Mouse (Mus musculus) ovary, adult 18-20 months (tissue): Measurements from ENCODE around the gene Celsr3.

Experiments
- DNase-seq: peaks from one replicate; pipeline ENCODE4 v3.0.0; 2022; ENCODE audit warnings: low spot score, mixed read lengths

Gene Celsr3

DNA sequence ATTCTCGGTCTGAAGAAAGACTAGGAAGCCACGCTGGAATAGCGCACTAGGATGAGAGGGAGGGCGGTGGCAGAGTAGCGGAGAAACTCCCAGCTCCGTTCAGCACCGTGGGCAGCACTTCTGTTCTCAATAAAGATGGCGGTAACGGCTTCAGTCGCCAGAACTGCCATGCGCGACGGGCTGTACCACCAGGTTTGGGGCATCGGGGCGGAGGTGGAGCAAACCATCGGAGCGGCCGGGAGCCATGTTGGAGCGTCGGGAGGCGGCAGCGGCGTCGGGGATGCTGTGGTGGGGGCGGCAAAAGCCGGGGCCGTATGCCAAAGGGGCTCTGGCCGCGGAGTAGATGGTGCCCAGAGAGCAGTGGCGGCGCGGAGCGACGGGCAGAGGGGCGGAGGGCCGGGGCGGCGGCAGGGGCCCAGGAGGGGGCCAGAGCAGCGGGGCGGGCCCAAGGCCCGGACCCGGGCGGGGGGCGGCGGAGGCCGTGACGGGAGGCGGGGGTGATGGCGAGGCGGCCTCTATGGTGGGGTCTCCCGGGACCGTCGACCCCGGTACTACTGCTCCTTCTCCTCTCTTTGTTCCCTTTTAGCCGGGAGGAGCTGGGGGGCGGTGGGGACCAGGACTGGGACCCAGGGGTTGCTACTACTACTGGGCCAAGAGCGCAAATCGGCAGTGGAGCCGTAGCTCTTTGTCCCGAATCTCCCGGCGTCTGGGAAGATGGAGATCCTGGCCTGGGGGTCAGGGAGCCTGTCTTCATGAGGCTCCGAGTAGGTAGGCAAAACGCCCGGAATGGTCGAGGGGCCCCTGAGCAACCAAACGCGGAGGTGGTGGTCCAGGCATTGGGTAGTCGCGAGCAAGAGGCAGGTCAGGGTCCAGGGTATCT is at the start of gene Celsr3:
Gene Celsr3, plus strand, starts transcription at position 501 of the 880 bp plus-strand sequence.
- no peak for DNase-seq

DNA sequence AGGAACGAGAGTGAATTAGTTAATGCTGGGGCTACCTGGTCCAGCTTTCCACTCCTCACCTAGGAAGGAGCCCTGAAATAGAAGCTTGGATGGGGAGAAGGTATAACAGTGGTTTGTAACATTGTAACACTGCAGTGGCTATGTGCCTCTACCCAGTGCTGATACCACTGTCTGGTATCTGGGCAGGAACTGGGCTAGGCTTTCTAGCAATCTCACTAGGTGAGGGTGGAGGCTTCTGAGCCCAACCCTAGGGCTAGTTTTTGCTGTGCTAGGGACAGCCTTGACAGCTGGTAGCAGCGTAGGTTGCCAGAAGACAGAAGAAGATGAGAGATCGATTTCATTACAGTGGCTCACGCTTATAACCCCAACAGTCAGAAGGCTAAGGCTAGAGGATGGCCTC is 49.5 kb upstream of the Celsr3 start:
- DNase-seq: no peak

DNA sequence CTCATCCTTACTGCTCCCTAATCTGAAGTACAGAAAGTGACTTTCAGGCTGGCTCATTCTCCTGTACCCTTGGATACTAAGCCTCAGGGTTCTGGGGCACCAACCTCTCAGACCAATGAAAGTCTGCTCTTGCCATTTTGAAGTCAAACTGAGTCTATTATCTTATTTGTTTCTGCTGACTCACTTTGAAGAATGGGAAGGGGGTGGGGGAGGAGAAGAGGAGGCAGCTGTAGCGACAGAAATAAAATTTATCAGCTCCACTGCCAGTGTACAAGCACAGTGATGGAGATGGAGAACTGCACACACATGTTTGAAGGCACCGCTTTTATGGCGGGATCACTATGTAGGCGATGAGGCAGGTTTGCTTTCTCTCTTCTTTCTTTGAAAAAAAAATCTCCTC is 48.8 kb upstream of the Celsr3 start:
- DNase-seq: no peak

DNA sequence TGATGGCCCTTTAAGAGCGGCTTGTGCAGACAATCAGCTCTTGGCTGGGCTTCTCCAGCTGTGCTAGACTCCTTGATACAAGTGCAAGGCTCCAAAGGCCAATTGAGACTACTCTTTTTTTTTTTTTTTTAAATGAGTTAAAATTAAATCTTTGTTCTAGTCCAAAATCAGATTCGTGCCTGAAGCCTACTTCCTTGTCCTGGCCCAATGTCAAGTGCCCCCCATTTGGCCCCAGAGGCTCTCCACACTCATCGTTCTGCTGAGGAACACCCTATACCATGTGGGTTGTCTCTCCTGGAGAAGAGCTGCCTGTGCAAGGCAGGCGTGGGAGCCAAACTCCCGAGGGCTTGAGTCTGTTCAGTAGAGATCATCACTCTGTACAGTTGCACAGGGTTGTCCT is 45.2 kb upstream of the Celsr3 start:
- no peak for DNase-seq

DNA sequence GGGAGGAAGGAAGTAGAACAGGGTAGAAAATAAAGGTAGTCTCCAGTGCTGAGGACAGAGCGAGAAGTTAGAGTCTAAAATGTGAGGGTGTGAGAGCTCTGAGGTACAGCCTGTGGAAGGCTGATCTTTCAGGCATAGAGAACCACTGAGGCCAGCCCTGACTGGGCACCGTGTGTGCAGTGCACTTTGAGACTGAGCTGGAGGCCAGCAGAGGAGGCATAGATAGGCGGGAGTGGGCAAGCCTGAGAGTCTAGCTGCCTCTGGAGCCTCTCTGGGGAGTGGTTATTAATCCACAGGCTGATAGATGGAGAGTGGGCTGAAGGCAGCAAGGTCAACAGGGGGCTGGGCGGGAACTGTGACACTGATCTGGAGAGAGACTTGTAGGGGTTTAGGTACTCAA is 44.2 kb upstream of the Celsr3 start:
- DNase-seq: no peak

DNA sequence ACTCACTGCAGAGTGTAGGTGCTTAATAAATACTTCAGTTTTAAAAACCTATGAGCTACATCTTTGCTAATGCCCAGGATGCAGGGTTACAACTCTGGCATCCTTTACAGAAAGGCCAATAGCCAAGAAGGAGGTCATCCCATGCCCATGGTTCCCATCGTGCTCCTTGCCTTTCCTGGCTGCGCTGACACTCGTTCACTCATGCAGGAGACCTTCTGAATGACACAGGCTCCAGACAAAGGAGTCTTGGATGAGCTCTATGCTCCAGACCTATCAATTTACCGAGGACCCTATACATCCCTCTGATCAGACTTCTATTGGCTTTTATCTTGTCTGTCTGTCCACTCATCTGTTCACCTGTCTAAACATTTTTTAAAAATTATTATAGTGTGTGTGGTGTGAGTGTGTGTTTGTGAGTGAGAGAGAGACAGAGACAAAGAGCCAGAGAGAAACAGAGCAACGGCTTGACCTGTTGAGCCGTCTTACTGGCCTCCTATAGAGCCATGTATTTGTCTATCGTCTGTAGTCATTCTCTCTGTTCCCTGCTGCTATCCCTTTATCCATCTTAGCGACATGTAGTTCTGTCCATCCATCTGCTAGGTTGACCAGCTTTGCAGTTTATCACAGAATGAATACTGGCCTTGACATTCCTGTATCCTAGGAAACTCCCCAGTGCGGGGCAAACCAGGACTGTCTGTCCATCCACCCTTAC is 43.1 kb upstream of the Celsr3 start:
- no peak for DNase-seq

DNA sequence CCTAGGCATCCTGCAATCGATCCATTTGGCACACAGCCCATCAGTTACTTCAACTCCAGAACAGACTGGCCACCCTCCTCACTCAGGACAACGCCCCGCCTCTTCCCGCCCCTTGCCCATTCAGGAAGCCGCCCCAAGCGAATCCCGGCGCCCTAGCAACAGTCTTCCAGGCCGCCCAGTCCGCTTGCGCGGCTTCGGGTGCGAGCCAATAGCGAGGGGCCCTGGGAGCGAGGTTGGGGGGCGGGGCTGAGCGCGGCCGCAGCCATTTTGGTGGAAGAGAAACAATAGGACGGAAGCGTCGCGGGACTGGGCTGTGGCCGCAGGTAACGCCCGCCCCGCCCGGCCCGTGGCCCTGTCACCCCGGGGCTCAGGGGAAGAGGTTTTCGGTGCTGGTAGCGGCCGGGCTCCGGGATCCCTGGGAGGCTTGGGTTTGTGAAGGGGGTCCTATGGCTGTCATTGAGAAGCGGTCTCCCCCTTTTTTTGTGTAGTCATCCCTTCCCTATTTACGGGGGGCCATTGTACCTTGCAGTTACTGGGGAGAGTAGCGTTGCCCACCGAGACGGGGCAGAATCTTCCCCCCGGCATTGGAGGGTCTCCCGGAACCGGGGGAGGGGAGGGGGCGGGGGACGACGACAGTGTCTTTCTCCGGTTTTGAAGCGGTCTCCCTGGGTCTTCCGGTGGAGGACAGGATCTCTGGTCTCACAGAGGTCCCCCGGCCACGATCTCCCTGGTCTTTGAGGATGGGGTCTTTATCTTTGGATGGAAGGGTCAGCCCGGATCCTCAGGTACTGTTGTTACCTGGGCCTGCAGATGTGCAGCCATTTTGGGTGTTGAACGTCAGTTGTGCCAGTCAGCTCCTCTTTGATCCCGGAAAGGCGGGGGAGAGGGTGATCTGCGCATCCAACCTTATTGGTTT is 42.3 kb upstream of the Celsr3 start, which contains the start of gene Ip6k2:
Gene Ip6k2, plus strand, starts transcription at position 249 of the 916 bp plus-strand sequence.
- peak; percentile 95 for DNase-seq

DNA sequence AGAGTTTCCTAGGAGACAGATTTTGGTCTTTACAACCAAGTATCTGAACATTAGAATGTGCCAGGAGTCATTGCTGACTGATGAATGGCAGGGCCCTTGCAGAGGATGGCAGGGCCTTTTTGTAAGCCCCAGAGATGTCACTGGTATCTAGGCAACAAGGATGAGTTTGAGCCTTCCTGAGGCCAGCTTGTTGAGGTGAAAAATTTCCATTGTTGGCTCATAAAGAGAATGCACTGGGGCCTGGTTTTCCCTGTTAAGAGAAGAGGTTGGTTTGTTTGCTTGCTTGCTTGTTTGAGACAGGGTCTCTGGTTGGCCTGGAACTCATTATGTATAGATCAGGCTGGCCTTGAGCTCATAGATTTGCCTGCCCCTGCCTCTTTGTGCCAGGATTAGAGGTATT is 40.7 kb upstream of the Celsr3 start:
- DNase-seq: no peak

DNA sequence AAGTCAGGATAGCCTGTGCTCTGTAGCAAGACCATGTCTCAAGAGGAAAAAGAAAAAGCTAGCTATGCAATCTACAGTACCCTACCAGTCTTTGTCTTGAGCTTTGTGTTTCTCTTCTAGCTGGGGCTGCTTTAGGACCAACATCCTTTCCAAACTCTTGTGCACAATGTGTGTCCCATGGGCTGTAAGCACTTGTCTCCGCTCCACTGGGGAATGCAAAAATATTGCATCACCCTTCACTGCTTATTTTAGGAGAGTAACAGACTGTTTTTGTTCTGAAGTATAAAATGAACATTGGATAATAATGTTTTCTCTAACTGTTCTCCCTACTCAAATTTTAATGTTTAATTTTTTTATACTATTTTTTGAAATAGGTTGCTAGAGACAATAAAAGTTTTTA is 39.6 kb upstream of the Celsr3 start:
- no peak for DNase-seq

DNA sequence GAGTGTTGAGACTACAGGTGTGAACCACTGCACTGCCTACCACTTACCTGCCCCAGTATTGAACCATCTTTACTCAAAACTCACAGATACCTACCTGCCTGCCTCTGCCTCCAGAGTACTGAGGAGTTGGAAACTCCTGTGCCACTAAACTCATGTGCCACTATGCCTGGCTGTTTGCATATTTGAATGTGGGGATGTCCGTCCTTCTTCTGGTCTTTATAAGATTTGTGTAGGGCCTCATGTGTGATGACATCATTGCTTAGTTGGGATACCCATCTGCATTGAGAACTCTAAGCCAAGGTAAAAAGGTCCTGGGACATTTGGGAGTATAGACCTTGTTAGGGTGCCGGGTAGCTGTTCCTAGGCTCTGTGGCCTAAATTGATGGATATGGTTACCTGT is 39.0 kb upstream of the Celsr3 start:
- DNase-seq: no peak

DNA sequence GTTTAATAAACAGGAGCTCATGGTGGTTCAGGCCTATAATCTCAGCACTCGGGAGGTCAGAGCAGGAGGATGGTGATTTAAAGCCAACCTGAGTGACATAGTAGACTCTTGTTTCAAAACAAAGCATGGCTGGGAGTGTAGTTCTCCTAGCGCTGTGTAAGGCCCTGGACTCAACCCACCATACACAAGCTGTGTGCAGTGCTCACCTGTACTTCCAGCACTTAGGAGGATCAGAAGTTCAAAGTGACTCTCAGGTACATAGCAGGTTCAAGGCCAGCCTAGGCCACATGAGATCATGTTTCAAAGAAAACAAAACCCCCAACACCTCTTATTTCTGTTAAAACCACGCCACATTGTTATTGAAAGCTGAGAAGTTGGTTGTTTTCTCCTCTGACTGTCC is 37.4 kb upstream of the Celsr3 start:
- no peak for DNase-seq

DNA sequence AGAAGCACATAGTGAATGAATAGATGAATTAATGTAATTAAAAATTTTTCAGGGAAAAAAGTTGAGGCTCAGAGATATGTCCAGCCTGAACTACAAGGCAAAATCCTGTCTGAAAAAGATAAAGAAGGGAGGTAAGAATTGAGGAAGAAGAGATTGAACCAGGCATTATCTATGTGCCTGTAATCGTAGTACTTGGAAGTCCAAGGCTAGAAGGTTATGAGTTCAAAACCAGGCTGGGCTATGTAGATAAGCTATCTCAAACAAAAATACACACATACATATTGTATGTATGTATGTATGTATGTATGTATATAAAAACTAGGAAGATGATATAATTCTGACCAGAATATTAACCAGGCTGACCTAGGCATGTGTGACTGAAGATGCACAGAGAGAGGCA is 33.8 kb upstream of the Celsr3 start:
- no peak for DNase-seq

DNA sequence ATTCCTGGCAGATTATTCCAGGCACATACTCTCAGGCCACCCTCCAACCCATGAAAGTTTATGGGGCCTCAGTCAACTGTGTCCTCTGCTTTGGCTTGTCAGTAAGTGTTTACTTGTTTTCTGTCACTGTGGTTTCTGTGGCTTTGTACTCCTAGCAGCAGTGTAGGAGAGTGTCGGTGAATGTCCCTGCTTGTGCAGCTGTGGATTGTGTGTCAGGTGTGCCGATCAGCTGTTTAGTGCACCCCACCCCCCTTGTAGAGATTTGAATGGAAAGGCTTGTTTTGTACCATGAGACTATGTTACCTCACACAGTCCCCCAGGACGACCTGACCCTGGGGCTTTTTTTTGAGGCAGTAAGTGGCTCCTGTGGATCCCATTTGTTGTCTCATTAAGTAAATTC is 33.4 kb upstream of the Celsr3 start:
- no peak for DNase-seq

DNA sequence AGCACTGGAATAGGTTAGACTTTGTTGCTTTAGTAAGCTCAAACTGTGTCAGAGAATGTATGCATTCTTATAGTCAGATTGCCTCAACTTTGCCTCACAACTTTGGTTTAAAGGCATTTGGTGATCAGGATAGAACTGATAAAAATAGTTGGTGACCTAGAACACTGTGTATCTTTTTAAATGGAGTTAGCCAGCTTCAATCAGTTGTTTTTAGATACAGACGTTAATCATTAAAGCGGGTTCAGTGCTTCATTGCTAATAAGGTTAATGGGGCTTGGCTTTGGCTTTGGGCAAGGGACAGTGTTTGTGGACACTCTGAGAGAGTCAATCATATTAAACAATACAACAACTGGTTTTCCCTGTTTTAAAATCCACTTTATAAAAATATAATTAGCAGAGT is 30.8 kb upstream of the Celsr3 start:
- DNase-seq: no peak

DNA sequence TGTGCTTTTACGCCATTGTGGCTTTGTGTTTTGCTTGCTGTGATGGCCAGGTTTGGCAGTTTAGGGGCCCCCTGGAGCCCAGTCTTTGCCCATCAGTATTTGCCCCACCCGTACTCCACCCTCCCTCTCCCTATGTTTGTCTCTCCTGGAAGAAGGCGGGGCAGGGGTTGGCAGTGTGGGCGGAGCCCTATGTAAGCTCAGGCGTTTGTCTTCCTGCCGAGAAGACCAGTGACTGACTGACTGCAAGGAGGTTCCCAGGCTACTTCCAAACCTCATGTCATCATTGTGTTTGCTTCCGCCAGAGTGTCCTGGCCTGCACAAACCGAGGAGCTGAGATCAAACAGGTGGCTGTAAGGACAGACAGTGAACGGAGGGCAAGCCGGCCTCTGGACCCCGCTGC is 30.4 kb upstream of the Celsr3 start:
- peak; percentile 51 for DNase-seq

DNA sequence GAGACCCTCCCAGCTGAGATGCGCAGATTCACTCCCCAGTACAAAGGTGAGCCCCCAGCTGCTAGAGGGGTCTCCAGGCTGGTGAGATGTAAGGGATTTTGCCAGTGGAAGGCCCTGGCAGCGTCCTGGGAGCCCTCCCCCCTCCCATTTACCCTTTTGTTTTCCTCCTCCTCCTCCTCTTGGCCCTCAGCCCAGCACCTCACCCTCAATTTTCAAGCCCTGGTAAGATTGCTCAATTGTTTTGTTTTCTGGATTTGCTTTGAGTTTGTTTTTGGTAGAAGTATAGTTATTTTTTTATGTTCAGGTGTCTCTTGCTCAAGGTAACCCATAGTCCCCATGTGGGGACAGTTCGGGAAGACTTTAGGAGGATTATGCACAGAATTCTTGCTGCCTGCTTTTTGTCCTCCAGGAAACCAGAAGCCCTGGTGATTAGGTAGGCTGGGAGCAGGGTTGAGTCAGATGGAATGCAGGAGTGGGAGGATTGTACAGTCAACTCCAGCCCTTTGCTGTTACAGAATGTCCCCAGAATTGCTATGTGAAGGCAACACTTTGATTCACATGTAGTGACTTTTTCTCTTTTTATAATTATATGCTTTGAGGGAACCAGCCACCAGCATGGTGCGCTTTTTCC is 29.7 kb upstream of the Celsr3 start:
- DNase-seq: no peak

DNA sequence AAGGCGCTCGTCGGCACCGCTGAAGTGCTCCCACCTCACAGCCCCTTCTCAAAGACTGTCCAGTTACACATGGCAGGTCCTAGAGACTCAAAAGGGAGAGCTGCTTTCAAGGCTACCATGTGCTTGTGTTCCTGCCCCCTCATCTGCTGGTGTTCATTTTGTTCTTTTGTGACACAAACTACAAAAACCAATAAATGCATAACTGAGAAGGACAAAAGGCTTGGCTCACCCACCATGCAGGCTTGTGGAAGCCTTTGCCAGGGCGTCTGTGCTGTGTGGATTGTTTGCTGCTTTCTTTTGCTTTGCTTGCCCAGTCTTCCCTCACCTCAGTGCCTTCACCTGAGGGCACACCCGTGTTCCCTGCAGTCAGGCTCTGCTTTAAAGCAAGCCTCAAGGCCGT is 28.6 kb upstream of the Celsr3 start:
- no peak for DNase-seq

DNA sequence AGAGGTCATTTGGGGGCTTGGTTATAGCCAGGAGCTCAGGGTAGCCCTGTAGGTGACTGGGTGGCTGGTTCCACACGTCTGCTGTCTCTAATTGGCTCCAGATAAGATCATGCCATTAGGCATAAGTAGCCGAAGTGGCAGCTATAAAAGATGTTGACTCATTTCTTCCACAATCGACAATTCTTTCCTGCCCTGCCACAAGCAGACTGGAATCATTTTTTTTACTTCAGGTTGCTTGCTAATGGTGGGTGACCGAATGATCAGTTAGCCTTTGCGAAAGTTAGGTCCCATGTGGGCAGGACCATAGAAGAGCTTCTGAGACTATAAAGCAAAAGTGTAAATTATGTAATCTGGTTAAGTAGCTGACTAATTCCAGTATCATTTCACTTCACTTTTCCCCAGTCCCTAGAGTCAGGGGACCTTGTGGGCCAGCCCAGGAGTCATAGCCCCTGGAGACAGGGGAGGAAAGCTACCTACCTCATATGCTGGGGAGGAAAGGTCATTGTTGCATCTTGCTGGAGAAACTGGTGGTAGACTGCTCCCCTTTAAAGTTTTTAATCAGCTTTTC is 27.5 kb upstream of the Celsr3 start:
- no peak for DNase-seq

DNA sequence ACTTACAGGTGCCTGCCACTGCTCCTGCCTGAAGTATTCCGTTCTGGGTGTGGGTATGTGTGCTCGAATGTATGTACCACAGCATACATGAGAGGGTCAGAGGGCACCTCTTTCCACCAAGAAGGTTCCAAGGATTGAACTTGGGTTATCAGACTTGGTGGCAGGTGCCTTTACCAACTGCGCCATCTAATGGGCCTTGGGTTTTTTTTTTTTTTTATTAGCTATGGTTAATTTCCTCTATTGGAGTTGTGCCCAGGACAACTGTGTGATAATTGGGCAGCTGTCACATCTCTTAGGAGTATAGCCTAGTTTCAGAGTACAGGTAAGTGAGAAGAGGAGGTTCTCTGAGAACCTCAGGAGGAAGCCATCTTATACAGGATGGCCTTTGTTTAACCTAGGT is 26.6 kb upstream of the Celsr3 start:
- DNase-seq: no peak

DNA sequence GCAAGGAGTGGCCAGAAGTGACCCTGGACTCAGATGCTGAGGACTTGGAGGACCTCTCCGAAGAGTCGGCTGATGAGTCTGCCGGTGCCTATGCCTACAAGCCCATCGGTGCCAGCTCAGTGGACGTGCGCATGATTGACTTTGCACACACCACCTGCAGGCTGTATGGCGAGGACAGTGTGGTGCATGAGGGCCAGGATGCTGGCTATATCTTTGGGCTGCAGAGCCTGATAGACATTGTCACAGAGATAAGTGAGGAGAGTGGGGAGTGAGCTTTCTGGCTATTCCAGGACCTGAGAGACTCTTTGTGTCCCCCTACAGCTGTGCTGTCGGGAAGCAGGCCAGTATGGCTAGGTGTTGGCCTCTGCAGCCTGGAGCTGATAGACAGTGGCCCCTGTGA is 20.4 kb upstream of the Celsr3 start:
- no peak for DNase-seq

DNA sequence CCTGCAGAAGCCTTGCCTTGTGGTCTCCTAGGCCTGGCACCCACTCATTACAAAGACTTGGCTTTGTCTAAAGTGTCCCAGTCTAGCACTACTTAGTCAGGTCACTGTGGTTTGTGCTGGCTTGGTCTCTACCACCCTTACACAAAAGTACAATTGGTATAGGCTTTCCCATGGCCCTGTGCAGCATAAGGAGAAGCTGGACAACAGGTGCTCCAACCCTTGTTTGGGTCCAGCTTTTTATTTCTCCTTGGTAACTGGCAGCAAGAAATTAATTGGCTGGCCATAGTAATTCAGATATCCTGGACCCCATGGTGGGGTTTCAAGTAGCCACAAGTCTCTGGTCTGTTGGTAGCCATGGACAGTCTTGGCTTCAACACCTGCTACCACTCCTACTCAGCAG is 19.7 kb upstream of the Celsr3 start:
- no peak for DNase-seq

DNA sequence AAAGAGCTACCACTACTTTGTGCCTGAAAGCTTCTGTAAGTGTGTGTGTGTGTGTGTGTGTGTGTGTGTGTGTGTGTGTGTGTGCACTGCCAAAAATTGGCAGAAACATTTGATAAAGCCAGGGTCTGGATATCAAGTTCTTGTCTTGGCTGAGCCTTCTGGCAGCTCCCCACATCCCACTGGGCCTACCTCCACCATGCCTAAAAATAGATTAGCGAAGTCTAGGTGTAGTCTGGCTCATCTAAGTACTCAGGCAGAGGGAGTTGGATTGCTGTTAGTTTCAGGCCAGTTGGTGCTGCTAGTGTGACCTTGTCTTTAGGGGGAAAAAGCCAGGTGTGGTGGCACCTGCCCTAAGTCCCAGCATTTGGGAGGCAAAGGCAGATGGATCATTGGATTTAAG is 19.3 kb upstream of the Celsr3 start:
- DNase-seq: no peak
